Mouse (Mus musculus) embryonic facial prominence, embryonic 15.5 days (tissue): ENCODE measurements around the gene Hist1h4m. TPM values are rescaled to one million over a fixed set of nuclear protein-coding genes. Genes with fewer than 3 reads are reported as not detected.
"Not testable (repeated sequence)": the region's sequence is repeated elsewhere in the genome, so short reads cannot be mapped to it uniquely, and the experiment has no call there.

ENCODE experiments used
- ATAC-seq: fragments of 200-750 bp; cut with Nextera tagmentation; 2 replicates; pipeline ENCODE4 v1.8.0; 2017; ENCODE audit warnings: low read depth, moderate TSS enrichment; ENCODE audit not compliant: insufficient number of reproducible peaks, low FRiP score, low TSS enrichment
- H3K27ac ChIP-seq: fragments of 300-500 bp; sonication (generic); replicated peaks from 2 replicates; pipeline ENCODE4 v1.5.1; 2015; ENCODE audit warnings: mild to moderate bottlenecking, inconsistent platforms
- H3K27me3 ChIP-seq: fragments of 300-500 bp; sonication (generic); 2 replicates; pipeline ENCODE4 v1.6.1; 2015; ENCODE audit warnings: inconsistent platforms
- H3K36me3 ChIP-seq: fragments of 300-500 bp; sonication (generic); 2 replicates; pipeline ENCODE4 v1.6.1; 2015; ENCODE audit warnings: mild to moderate bottlenecking, inconsistent platforms
- H3K4me1 ChIP-seq: fragments of 300-500 bp; sonication (generic); 2 replicates; pipeline ENCODE4 v1.6.1; 2015; ENCODE audit warnings: inconsistent platforms
- H3K4me2 ChIP-seq: fragments of 300-500 bp; sonication (generic); replicated peaks from 2 replicates; pipeline ENCODE4 v1.6.1; 2015; ENCODE audit warnings: mild to moderate bottlenecking, inconsistent platforms
- H3K4me3 ChIP-seq: fragments of 300-500 bp; sonication (generic); replicated peaks from 2 replicates; pipeline ENCODE4 v1.5.1; 2015; ENCODE audit warnings: mild to moderate bottlenecking, inconsistent platforms
- H3K9ac ChIP-seq: fragments of 300-500 bp; sonication (generic); 2 replicates; pipeline ENCODE4 v1.6.1; 2015; ENCODE audit warnings: inconsistent platforms
- H3K9me3 ChIP-seq: fragments of 300-500 bp; sonication (generic); replicated peaks from 2 replicates; pipeline ENCODE4 v1.6.1; 2016; ENCODE audit warnings: inconsistent platforms
- WGBS: fragments of 180-500 bp; shearing (Covaris S2); methylation state at CpG from one replicate; pipeline ENCODE4 v1.1.7; 2015; 5-methylcytosine and 5-hydroxymethylcytosine counted together
- polyA plus RNA-seq: library from polyadenylated mRNA; unstranded; fragments of >200 nt; fragmentation: Nextera tagmentation; extraction: Ambion mirVana; gene quantifications from 2 replicates; pipeline ENCODE4 v1.2.1, GENCODE M21; 2015

The Hist1h4m gene
- not detected in 2 replicates for polyA plus RNA-seq

- not testable (repeated sequence) for H3K9ac ChIP-seq, H3K27ac ChIP-seq, H3K36me3 ChIP-seq, H3K27me3 ChIP-seq, H3K9me3 ChIP-seq, H3K4me1 ChIP-seq
- peak within 1 kb of the TSS; percentile 16; the same call in 1 of the 2 replicates for H3K4me3 ChIP-seq
- WGBS = no CpG with 5 or more reads among the region's 24 CpGs
- peak within 1 kb of the TSS; percentile 40 for H3K4me2 ChIP-seq
- ATAC-seq = peak; percentile 67; the same call in 1 of the 2 replicates
Measured at GRCm38 (mm10) chr13:21811539-21811938, at the start of gene Hist1h4m. Hist1h4m (plus strand) TSS chr13:21811746.

DNA sequence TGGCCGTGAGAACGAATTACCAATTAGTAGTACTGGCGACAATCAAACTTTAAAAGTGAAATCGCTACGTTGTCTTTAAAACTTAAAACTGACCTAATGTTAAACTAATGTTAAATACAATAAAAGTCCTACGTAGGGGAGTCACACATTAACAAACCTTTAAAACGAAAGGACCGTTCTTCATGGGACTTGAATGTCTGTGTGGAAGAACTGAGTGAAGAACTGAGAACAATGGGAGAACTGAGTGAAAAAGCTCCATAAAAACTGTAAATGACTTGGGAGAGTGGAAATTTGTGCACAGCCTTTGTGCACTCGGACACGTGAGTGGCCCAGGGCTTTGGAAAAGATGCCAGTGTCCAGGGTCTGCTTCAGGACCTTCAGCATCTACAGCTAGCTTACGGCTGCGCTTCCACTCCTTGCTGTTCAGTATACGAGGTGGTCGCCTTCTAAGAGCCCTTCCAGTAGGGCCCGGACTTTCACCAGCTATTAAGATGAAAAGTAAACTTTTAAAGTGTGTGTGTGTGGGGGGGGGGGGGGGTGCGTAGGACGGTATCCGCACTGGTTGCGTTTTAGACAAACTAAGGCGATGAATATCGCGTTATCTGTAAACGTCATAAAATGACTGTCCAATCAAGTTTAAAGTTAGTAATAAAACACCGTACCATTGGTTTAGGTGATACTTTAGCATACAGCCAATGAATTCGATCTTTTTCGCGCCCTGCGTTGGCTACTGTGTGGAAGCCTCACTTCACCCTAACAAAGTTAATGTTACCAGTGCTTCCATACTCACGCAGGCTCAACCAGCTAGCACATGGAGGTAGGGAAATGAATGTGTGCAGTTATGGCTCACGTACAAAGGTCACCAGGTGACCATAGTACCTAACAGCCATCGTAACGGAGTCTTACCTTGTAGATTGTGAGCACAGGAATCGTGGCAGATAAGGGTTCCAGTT lies 32.5 kb upstream of the Hist1h4m start:
- peak; percentile 88 for ATAC-seq
- H3K4me1 ChIP-seq = peaks cover 32% of the 10 kb centered on the region

GRCm38 (mm10) chr13:21779767-21780731 lies 31.5 kb upstream of the Hist1h4m start, which contains the start of gene Hist1h1b:
Hist1h1b (minus strand) TSS chr13:21780625.
- Histone ChIP-seq H3K4me2 (peak within 1 kb of the TSS; percentile 93), H3K27ac (peak within 1 kb of the TSS; percentile 95), H3K4me3 (peak within 1 kb of the TSS; percentile 57), H3K4me1 (peaks cover 37% of the 10 kb centered on the region), H3K9ac (peak within 1 kb of the TSS; percentile 69), H3K27me3 (no peaks in the 10 kb centered on the region), H3K9me3 (no peaks in the 10 kb centered on the region), H3K36me3 (no peaks in the 10 kb centered on the region)
- peak; percentile 53; the same call in 1 of the 2 replicates for ATAC-seq
- WGBS = under 1% methylated on average over 44 of the region's 44 CpGs

More for the DNA sequence above, 32.5 kb upstream of the Hist1h4m start:
- 3% methylated on average over 33 of the region's 33 CpGs for WGBS
- peak overlapping the region; percentile 93 for H3K4me2 ChIP-seq
- H3K4me3 ChIP-seq = peak overlapping the region; percentile 57
- no peaks in the 10 kb centered on the region for H3K27me3 ChIP-seq
- H3K36me3 ChIP-seq = no peaks in the 10 kb centered on the region
- no peaks in the 10 kb centered on the region for H3K9me3 ChIP-seq
- peak overlapping the region; percentile 95 for H3K27ac ChIP-seq
- H3K9ac ChIP-seq = peak overlapping the region; percentile 69

- peak overlapping the region; percentile 93 for H3K4me2 ChIP-seq
- H3K9ac ChIP-seq = no peak overlapping the region
- H3K27ac ChIP-seq = peak overlapping the region; percentile 95
- peak overlapping the region; percentile 57 for H3K4me3 ChIP-seq
- no peaks in the 10 kb centered on the region for H3K27me3 ChIP-seq
- no peaks in the 10 kb centered on the region for H3K36me3 ChIP-seq
- ATAC-seq = no peak
- H3K9me3 ChIP-seq = no peaks in the 10 kb centered on the region
- peaks cover 41% of the 10 kb centered on the region for H3K4me1 ChIP-seq
- WGBS = 34% methylated on average over 6 of the region's 6 CpGs
Measured at GRCm38 (mm10) chr13:21781021-21781555, 30.5 kb upstream of the Hist1h4m start.

DNA sequence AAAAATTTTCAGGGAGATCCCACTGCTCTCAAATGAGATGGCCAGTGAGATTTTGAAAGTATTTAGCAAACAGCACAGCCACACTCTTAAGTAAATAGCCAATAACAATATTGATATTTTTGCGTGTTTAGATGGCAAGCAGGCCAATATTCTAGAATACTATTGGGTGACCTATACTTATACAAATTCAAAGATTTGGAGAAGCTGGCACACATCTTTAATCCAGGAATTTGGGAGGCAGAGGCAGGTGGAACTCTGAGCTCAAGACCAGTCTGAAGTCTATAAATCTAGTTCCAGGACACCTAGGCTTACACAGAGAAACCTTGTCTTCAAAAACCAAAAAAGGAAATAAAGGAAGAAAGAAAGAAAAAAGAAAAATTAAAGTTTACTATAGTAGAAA lies 29.9 kb upstream of the Hist1h4m start:
- H3K4me2 ChIP-seq = no peak overlapping the region

DNA sequence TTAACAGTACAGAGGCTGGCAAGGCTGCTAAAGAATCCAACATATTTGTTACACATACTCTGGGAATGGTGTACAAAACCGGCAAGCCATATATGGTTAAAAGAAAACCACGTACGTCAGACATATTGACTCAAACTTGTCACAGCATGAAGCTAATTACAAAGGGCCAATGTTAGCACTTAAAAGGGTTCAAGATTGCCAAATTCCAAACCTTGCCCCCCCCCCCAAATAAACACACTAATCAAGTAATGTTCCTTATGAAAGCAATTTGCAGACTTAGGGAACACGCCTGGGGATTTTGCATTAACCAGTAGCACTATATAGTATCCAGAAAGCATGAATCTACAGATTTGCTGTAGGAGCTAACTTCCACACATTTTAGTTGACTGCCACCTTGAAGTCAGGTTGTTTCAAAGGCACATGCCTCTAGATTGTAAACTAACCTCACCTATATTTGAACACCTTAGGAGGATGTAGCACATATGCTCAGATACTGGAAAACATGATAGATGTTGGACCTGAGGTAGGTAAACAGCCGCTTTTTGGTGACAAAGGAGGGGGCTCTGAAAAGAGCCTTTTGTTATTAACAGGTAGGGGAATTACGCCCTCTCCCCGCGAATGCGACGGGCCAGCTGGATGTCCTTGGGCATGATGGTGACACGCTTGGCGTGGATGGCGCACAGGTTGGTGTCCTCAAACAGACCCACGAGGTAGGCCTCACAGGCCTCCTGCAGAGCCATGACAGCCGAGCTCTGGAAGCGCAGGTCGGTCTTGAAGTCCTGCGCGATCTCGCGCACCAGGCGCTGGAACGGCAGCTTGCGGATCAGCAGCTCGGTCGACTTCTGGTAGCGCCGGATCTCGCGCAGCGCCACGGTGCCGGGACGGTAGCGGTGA lies 28.9 kb upstream of the Hist1h4m start:
- Histone ChIP-seq H3K4me2 (peak overlapping the region; percentile 65), H3K27ac (peak overlapping the region; percentile 86), H3K4me1 (peaks cover 43% of the 10 kb centered on the region), H3K4me3 (peak overlapping the region; percentile 44), H3K9ac (peak overlapping the region; percentile 29; the same call in 1 of the 2 replicates)
- H3K36me3 ChIP-seq, H3K27me3 ChIP-seq, ATAC-seq, H3K9me3 ChIP-seq: not testable (repeated sequence)
- WGBS = under 1% methylated on average over 14 of the region's 35 CpGs

More for the DNA sequence above, 29.9 kb upstream of the Hist1h4m start:
- H3K36me3 ChIP-seq = no peaks in the 10 kb centered on the region
- peak overlapping the region; percentile 51; the same call in 1 of the 2 replicates for H3K27ac ChIP-seq
- peaks cover 43% of the 10 kb centered on the region for H3K4me1 ChIP-seq
- H3K9me3 ChIP-seq = no peaks in the 10 kb centered on the region
- H3K9ac ChIP-seq = no peak overlapping the region
- H3K27me3 ChIP-seq = no peaks in the 10 kb centered on the region
- no peak for ATAC-seq
- no peak overlapping the region for H3K4me3 ChIP-seq
- 84% methylated on average over 1 of the region's 1 CpGs for WGBS

DNA sequence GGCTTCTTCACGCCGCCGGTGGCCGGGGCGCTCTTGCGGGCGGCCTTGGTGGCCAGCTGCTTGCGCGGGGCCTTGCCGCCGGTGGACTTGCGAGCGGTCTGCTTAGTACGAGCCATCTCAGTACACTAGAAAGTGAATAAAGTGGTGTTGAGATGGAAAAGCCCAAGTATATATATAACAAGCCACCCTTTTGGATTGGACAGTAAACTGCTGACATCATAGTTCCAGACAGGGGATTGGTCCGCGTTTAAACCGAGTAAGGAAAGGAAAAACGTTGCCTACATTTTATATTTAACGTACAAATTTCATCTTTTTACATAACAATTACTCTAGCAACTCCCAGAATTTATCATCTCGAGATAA lies 28.3 kb upstream of the Hist1h4m start, which contains the start of gene Hist1h3i:
Gene Hist1h3i, minus strand, starts transcription at position 116 of the 363 bp plus-strand sequence.
- Histone ChIP-seq H3K4me3 (peak within 1 kb of the TSS; percentile 44), H3K4me2 (peak within 1 kb of the TSS; percentile 65), H3K36me3 (no peaks in the 10 kb centered on the region), H3K9ac (peak within 1 kb of the TSS; percentile 29; the same call in 1 of the 2 replicates), H3K4me1 (peaks cover 47% of the 10 kb centered on the region), H3K27me3 (no peaks in the 10 kb centered on the region), H3K9me3 (no peaks in the 10 kb centered on the region), H3K27ac (peak within 1 kb of the TSS; percentile 86)
- WGBS = under 1% methylated on average over 15 of the region's 20 CpGs
- ATAC-seq = peak; percentile 77

GRCm38 (mm10) chr13:21783734-21784161 lies 27.8 kb upstream of the Hist1h4m start:
- Histone ChIP-seq H3K9ac (no peak overlapping the region), H3K4me1 (peaks cover 46% of the 10 kb centered on the region), H3K36me3 (no peaks in the 10 kb centered on the region), H3K9me3 (no peaks in the 10 kb centered on the region), H3K27ac (peak overlapping the region; percentile 86), H3K4me3 (peak overlapping the region; percentile 44), H3K27me3 (no peaks in the 10 kb centered on the region), H3K4me2 (peak overlapping the region; percentile 65)
- ATAC-seq = no peak
- WGBS = 3% methylated on average over 9 of the region's 9 CpGs

DNA sequence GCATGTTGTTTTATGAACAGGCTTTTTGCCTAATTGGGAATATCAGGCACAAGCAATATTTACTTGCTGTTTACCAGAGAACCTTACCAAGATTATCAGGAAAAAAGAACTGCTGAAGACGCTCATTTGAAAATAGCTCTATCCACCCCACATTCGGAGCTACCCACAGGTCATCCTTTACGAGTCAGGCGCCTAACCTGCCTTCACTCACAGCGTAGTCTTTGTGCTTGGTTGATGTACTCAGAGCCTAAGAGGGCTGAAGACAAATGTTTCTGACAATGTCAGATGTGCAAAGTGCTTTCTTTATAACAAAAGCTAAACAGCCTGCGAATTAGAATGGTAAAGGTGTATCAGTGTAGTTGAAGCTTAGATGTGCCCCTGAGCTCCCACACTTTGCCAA lies 27.2 kb upstream of the Hist1h4m start:
- Histone ChIP-seq H3K4me1 (peaks cover 46% of the 10 kb centered on the region), H3K4me2 (peak overlapping the region; percentile 65), H3K4me3 (peak overlapping the region; percentile 44), H3K27ac (peak overlapping the region; percentile 86), H3K9me3 (no peaks in the 10 kb centered on the region), H3K9ac (no peak overlapping the region; the same call in 1 of the 2 replicates), H3K36me3 (no peaks in the 10 kb centered on the region), H3K27me3 (no peaks in the 10 kb centered on the region)
- no peak for ATAC-seq
- 33% methylated on average over 6 of the region's 6 CpGs for WGBS
